Mouse (Mus musculus) midbrain, embryonic 12.5 days (tissue): ENCODE data around the gene Prune2. TPM values are rescaled to one million over a fixed set of nuclear protein-coding genes. Genes with fewer than 3 reads are reported as not detected.

Experiments
- polyA plus RNA-seq: library from polyadenylated mRNA; unstranded; fragments of >200 nt; fragmentation: Nextera tagmentation; extraction: Ambion mirVana; gene quantifications from 2 replicates; pipeline ENCODE4 v1.2.1, GENCODE M21; 2016

Prune2 gene
- polyA plus RNA-seq, 1 experiment from 2014 or later, result 2.3 TPM

Other genes starting within 250 kb of the Prune2 start
- gene Vps13a, start 175.2 kb upstream of the Prune2 start, polyA plus RNA-seq, result 12.9 and 13.1 TPM in 2 replicates
- gene Foxb2, start 82.3 kb upstream of the Prune2 start, polyA plus RNA-seq, result 0.59 and 0.76 TPM in 2 replicates